Mouse (Mus musculus): ENCODE data around the gene Npas2.

Gene Npas2

GRCm38 (mm10) chr1:39217584-39217983, 24.1 kb downstream of the Npas2 start:
- DNase-seq (ENCODE audit: low spot score): no peak

GRCm38 (mm10) chr1:39228401-39228800, 34.9 kb downstream of the Npas2 start:
- no peak for DNase-seq (ENCODE audit: low spot score)

DNA sequence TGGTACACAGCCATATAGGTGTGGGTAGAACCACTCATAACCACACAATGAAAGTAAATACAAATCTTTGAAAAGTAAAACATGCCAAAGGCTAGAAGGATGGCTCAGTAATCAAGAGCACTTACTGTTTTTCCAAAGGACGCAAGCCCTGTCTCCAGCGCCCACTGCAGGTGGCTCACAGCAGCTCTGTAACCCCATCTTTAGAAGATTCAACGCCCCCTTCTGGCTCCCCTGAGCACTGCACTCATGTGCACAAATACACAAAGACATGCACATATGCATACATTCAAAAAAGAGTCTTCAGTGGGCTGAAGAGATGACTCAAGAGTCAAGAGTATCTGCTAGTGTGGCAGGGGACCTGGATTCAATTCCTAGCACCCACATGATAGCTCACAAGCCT, 36.5 kb downstream of the Npas2 start:
- no peak for DNase-seq (ENCODE audit: low spot score)

- no peak for DNase-seq (ENCODE audit: low spot score)
Measured at GRCm38 (mm10) chr1:39234815-39235449, 41.4 kb downstream of the Npas2 start.

- no peak for DNase-seq (ENCODE audit: low spot score)
Measured at GRCm38 (mm10) chr1:39237503-39238255, 44.1 kb downstream of the Npas2 start.

DNA sequence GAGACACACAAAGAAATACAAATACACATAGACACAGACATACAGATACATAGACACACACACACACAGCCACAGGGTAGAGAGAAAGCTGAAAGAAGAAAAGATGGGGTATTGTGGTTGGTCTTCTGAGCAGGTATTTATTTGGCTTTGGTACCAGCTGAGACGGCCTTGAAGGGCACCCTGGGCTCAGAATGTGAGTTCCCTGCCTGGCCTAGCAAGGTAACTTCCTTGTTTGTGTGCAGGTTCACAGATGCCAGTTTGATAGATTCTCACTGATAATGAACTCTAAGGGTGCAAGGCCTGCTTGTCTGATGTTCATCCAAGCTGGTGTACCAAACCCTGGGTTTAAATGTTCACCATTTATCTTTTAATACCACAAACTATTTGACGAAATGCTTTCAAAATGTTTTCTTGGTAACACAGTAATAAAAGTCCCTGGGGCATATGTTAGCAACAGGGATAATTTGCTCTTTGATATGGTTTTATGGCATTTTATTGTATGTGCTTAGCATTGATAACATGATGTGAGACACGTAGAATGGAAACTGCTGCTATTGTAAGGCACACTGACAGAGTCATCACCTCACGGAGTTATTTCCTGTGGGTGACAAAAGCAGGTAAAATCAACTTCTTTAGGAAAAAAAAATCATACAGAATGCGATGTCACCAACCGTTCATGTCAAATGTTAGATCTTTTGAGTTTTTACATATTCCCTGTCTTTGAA, 47.5 kb downstream of the Npas2 start:
- DNase-seq (ENCODE audit: low spot score): no peak

DNA sequence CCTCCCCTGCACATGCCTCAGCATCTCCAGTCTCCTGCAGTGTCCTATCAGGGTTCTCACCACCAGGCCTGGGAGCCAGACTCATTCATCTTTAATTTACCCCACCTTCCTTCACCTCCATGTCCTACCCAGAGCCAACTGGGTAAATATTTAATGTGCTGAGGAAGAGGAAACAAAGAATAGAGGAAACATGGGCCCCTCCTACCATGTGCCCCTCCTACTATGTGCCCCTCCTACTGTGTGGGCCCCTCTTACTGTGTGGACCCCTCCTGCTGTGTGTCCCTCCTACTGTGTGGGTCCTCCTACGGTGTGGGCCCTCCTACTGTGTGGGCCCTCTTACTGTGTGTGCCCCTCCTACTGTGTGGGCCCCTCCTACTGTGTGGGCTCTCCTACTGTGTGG, 51.2 kb downstream of the Npas2 start:
- no peak for DNase-seq (ENCODE audit: low spot score)

- DNase-seq (ENCODE audit: low spot score): peak; percentile 42
Measured at GRCm38 (mm10) chr1:39251679-39252078, 58.1 kb downstream of the Npas2 start.

DNA sequence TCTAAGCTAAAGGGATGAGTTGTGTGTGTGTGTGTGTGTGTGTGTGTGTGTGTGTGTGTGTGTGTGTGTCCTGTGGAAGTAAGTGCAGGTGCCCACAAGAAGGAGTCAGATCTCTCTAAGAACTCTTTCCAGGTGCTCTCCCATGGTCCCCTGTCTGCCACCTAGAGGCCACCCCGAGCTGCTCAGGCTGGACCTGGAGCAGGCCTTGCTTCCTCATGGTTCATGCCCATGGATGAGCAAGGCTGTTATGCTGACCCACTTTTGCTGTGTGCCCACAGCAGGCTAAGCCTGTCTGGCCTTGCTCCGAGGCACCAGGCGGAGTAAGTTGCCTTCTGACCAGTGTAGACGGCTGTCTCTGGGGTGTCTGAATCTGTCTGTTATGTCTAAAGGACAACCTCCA, 60.2 kb downstream of the Npas2 start:
- no peak for DNase-seq (ENCODE audit: low spot score)

- DNase-seq (ENCODE audit: low spot score): no peak
Measured at GRCm38 (mm10) chr1:39256051-39256450, 62.5 kb downstream of the Npas2 start.

DNA sequence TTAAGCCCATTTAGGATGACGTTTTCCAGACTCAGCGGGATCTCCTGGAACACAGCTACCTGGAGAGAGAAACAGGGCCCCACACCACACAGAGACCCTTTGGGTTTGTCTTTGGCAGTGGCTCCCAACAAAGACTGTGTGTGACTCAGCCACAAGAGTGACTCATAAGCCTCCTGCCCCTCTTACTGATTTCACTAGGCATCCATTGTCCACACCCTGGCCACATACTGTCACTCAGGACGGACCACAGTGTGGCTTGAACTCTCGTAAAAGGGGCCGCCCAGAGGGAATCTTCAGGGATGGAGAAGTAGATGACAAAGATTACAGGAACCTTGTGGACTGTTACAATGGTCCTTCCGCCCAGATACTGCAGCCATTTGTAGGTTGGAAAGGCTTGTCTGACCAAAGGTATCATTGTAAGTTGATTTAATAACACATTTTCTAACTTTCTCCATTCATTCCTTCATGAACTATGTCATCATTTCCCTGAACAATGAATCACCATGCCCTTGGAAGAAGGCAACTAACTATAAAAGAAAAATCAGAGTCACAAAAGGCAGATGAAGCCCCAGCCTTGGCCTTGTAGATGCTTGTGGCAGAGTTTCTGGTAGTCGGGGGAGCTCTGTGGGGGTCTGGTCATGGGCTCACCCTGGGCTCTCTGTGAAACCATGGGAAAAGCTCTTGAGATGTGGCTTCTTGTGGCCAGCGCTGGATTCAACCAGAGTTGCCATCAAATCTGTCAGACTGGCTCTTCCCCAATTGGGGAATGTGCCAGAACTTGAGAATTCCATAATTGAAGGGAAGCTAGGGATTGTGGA, 63.2 kb downstream of the Npas2 start:
- DNase-seq (ENCODE audit: low spot score): no peak

- no peak for DNase-seq (ENCODE audit: low spot score)
Measured at GRCm38 (mm10) chr1:39257331-39257594, 63.7 kb downstream of the Npas2 start.

DNA sequence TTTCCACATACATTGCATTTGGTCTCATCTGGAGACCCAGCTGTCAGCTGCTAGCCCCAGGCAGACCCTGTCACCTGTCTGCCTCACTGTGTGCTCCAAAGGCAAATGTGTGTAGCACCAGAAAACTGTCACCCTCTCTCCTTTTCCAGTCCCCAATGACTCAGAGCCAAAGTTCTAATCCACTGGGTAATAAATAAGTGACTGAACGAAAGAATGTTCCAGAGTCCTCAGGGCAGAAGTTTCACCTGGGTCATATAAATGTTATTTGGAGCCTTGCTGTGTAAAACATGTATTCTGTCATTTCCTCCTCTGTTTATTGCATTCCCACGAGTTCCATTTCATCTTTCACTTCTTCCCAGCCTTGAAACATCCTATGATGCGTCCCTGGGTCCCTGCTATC, 66.1 kb downstream of the Npas2 start:
- DNase-seq (ENCODE audit: low spot score): no peak

GRCm38 (mm10) chr1:39260183-39260978, 66.8 kb downstream of the Npas2 start:
- no peak for DNase-seq (ENCODE audit: low spot score)

- no peak for DNase-seq (ENCODE audit: low spot score)
Measured at GRCm38 (mm10) chr1:39266843-39267512, 73.4 kb downstream of the Npas2 start.

DNA sequence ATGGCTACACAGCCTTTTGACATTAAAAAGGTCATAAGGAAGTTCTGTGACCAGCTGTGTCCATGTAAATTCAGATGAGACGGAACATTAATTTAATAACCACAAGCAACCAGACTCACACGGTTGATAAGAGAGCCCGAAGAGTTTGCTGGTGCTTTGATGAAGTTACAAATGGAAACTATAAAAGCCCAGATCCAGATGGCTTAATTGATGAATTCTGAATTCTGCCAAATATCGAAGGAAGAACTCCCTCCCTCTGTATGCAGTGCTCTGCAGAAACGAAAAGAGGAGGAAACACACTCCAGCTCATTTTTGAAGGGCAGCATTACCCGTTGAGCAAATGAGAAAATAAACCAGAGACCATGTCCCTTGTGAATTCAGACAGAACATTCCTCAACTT, 79.4 kb downstream of the Npas2 start:
- DNase-seq (ENCODE audit: low spot score): no peak

- DNase-seq (ENCODE audit: low spot score): no peak
Measured at GRCm38 (mm10) chr1:39280391-39280790, 86.9 kb downstream of the Npas2 start.

- no peak for DNase-seq (ENCODE audit: low spot score)
Measured at GRCm38 (mm10) chr1:39280989-39281875, 87.7 kb downstream of the Npas2 start.

- no peak for DNase-seq (ENCODE audit: low spot score)
Measured at GRCm38 (mm10) chr1:39281888-39282287, 88.4 kb downstream of the Npas2 start.

GRCm38 (mm10) chr1:39283323-39283722, 89.8 kb downstream of the Npas2 start:
- DNase-seq (ENCODE audit: low spot score): no peak
